Mouse (Mus musculus) CD4-positive, CD25-positive, alpha-beta regulatory T cell, adult 2 months (primary cell): ENCODE data around the gene Nr4a3.

Experiments
- DNase-seq: peaks from one replicate; pipeline ENCODE4 v3.0.0-alpha.2; 2012; ENCODE audit warnings: low read depth, low spot score

The Nr4a3 gene

GRCm38 (mm10) chr4:48108591-48108990 lies 63.6 kb downstream of the Nr4a3 start:
- DNase-seq = no peak

DNA sequence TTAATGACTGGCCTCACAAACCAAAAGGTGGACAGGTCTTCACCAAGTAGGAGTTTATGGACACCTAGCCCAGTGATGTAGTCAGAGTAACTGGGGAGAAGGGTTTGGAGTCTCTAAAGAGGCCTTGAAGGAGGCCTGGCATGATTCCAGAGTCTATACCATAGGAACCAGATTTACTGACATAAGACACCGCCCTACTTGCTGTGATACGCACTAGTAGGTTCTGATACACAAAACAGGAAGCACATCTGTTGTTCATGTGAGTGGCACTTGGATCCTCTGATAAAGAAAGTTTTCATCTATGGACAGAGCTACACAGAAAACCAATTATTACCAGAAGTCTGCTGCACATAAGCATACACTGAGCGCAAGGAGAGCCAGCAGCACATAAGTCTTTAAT lies 65.4 kb downstream of the Nr4a3 start:
- DNase-seq = no peak

GRCm38 (mm10) chr4:48116191-48116590 lies 71.2 kb downstream of the Nr4a3 start:
- DNase-seq = peak; percentile 76

DNA sequence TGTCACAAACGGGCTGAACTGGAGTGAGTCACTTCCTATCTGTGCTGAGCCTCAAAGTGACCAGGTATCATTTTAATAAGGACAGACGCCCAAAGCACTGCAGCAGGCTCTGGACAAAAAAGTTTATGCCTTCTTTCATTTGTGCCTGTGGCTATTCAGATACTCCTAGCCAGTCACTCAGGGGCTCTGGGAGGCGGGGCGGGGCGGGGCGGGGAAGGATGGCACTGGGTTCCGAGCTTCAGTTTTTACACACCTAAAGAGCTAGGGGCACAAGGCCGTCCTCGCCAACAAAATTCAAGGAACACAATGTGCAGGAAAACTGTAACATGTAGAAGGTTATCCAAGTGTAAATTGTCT lies 79.4 kb downstream of the Nr4a3 start:
- no peak for DNase-seq

DNA sequence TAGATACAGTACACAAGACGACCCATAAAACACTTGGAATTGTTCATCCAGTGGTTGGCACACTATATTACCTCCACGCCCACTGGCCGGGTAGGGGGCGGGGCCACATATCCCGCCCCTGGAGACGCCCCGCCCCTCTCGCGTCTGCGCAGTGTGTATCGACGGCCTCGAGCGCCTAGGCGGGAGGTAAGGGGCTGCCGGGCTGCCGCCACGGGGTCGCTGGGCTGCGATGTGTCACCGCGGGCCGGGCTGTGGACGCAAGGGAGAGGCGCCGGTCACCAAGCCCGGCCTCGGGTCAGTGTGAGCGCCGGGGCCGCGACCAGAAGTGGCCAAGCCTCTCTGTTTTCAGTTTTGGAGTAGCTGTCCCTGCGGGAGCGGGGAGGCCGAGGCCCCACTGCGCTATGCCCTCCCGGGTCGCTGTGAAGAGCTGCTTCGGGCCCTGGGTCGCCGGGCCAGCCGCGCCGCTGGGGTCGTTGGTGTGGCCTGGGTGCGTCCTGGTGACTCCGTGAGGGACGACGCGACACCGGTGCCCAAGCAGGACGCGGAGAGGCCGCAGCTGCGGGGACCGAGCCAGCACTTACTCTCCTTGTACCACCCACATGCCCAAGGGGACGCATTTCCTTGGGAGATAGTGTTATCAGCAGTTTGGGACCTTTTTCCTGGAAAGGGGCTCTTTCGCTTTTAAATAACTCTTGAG lies 80.0 kb downstream of the Nr4a3 start, which contains the start of gene Stx17:
Gene Stx17, plus strand, starts transcription at position 143 of the 697 bp plus-strand sequence.
- DNase-seq = peak; percentile 92

DNA sequence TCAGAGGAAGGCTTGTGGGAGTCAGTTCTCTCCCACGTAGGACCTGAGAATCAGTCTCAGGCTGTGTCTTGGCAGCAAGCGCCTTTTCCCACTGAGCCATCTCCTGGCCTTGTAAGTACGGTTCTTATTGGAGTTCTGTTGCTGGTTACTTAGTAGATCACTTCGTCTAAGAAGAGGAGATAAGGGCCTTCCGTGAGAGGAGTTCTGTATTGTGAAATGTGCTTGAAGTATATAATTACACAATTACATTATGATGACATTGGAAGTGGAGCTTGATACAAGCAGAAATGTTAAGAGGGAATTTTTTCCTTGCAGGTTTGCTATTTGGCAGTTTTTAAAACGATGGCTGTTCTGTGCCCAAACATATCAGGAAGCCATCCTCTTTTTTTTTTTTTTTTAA lies 85.4 kb downstream of the Nr4a3 start:
- DNase-seq = no peak

- DNase-seq = no peak
Observed at GRCm38 (mm10) chr4:48131606-48132005, 86.7 kb downstream of the Nr4a3 start.

DNA sequence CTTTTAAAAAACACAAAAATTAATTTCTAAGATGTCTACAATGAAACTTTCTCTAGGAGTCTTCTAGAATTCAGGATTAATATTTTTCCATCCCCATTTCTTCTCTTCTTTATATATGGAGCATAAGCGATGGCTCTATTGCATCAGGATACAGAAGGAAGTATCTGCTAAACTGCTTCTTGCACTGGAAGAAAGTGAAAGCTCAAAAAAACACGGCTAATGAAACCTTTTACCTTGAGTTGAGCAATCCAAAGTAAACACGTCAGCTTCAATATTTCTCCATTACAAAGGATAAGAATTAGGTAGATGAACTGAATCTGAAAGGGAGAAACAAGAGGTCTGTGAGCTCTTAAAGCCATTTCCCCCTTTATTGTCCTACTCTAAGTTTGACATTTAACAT lies 87.8 kb downstream of the Nr4a3 start:
- no peak for DNase-seq
